Mouse (Mus musculus) embryonic fibroblast, embryonic 13.5 days (primary cell): ENCODE measurements at regions not wholly inside any gene's neighbourhood (a gene's known extent, or its start where the extent isn't known, plus 50 kb on each side); places are given as distances from the start of the nearest gene placed in this dataset.

Experiments
- H3K27ac ChIP-seq: 2 replicates; pipeline ENCODE4 v1.5.1; 2012; ENCODE audit warnings: low read length, control low read depth, inconsistent platforms; ENCODE audit not compliant: insufficient read depth
- H3K4me1 ChIP-seq: 2 replicates; pipeline ENCODE4 v1.6.1; 2011; ENCODE audit warnings: low read length; ENCODE audit not compliant: control insufficient read depth, insufficient read depth
- H3K4me3 ChIP-seq: 2 replicates; pipeline ENCODE4 v1.5.1; 2011; ENCODE audit warnings: mild to moderate bottlenecking, control low read depth, low read length; ENCODE audit not compliant: insufficient read depth
- CTCF ChIP-seq: IDR thresholded peaks from 2 replicates; pipeline ENCODE4 v1.5.1; 2011; ENCODE audit warnings: mild to moderate bottlenecking, control low read depth, low read length, moderate library complexity, borderline replicate concordance; ENCODE audit not compliant: insufficient read depth
- POLR2A ChIP-seq: IDR thresholded peaks from 2 replicates; pipeline ENCODE4 v1.6.1; 2011; ENCODE audit warnings: low read depth, mild to moderate bottlenecking, control low read depth, low read length, moderate library complexity

- TF ChIP-seq CTCF (no peak), POLR2A (no peak)
- peaks cover 2% of the 10 kb centered on the region; the same call in 1 of the 2 replicates for H3K4me1 ChIP-seq
- H3K27ac ChIP-seq: no peak overlapping the region
- H3K4me3 ChIP-seq: no peak overlapping the region
Observed at GRCm38 (mm10) chr13:107493765-107494164, 471.8 kb upstream of the Kif2a start.

GRCm38 (mm10) chr13:107492448-107492847 lies 470.5 kb upstream of the Kif2a start:
- Histone ChIP-seq H3K27ac (no peak overlapping the region), H3K4me3 (no peak overlapping the region), H3K4me1 (peaks cover 2% of the 10 kb centered on the region; the same call in 1 of the 2 replicates)
- no peak for TF ChIP-seq CTCF
- TF ChIP-seq POLR2A: no peak

- H3K27ac ChIP-seq: no peak overlapping the region
- H3K4me3 ChIP-seq: no peak overlapping the region
- H3K4me1 ChIP-seq: peaks cover 2% of the 10 kb centered on the region; the same call in 1 of the 2 replicates
- TF ChIP-seq POLR2A (no peak), CTCF (no peak)
Observed at GRCm38 (mm10) chr13:107491423-107491822, 469.5 kb upstream of the Kif2a start.

- no peak for TF ChIP-seq POLR2A
- TF ChIP-seq CTCF: no peak
- Histone ChIP-seq H3K4me3 (no peak overlapping the region), H3K27ac (no peak overlapping the region), H3K4me1 (0 out of 2 replicates have a peak, but pooled peaks cover 3% of the 10 kb centered on the region)
Observed at GRCm38 (mm10) chr13:107485400-107486017, 463.6 kb upstream of the Kif2a start.

- H3K4me1 ChIP-seq: 0 out of 2 replicates have a peak, but pooled peaks cover 3% of the 10 kb centered on the region
- no peak overlapping the region for H3K27ac ChIP-seq
- TF ChIP-seq CTCF (no peak), POLR2A (no peak)
- no peak overlapping the region for H3K4me3 ChIP-seq
Observed at GRCm38 (mm10) chr13:107484630-107484998, 462.7 kb upstream of the Kif2a start.

GRCm38 (mm10) chr13:107483967-107484629 lies 462.2 kb upstream of the Kif2a start:
- no peak overlapping the region for H3K4me3 ChIP-seq
- TF ChIP-seq POLR2A (no peak), CTCF (no peak)
- no peak overlapping the region for H3K27ac ChIP-seq
- 0 out of 2 replicates have a peak, but pooled peaks cover 3% of the 10 kb centered on the region for H3K4me1 ChIP-seq

GRCm38 (mm10) chr13:107475166-107475565 lies 453.2 kb upstream of the Kif2a start:
- TF ChIP-seq POLR2A (no peak), CTCF (no peak)
- no peak overlapping the region for H3K27ac ChIP-seq
- H3K4me3 ChIP-seq: no peak overlapping the region
- H3K4me1 ChIP-seq: no peaks in the 10 kb centered on the region

- TF ChIP-seq CTCF: no peak
- no peak for TF ChIP-seq POLR2A
- H3K27ac ChIP-seq: no peak overlapping the region
Observed at GRCm38 (mm10) chr13:107469491-107470276, 447.8 kb upstream of the Kif2a start.

GRCm38 (mm10) chr13:107462791-107463190 lies 440.9 kb upstream of the Kif2a start:
- TF ChIP-seq CTCF (no peak), POLR2A (no peak)
- no peak overlapping the region for H3K27ac ChIP-seq
- H3K4me3 ChIP-seq: no peak overlapping the region
- no peaks in the 10 kb centered on the region; the same call in 1 of the 2 replicates for H3K4me1 ChIP-seq

More at GRCm38 (mm10) chr13:107469491-107470276, 447.8 kb upstream of the Kif2a start:
- peak overlapping the region; percentile 12; the same call in 1 of the 2 replicates for H3K4me3 ChIP-seq
- 0 out of 2 replicates have a peak, but pooled peaks cover 2% of the 10 kb centered on the region for H3K4me1 ChIP-seq
